In genomic region chr3:46447481-46448265, GRCm38 (mm10) we compare ENCODE assay signal across 8 mouse cellular contexts. TPM values are rescaled to one million over a fixed set of nuclear protein-coding genes. Genes with fewer than 3 reads are reported as not detected.
DNase-seq lines count a peak whose midpoint lies in the region; ATAC-seq and TF ChIP-seq lines count a peak whose summit lies in the region.

Pabpc4l (minus strand) TSS chr3:46448219.

- no peaks in the 10 kb centered on the region for H3K36me3 ChIP-seq in E14TG2a.4 (ENCODE audit: insufficient read depth, low read length)
- peaks cover 8% of the 10 kb centered on the region; the same call in 1 of the 2 replicates for H3K36me3 ChIP-seq in embryonic facial prominence, embryonic 15.5 days
- no peaks in the 10 kb centered on the region for H3K36me3 ChIP-seq in heart, embryonic 14.5 days (ENCODE audit: control insufficient read depth, insufficient read depth, low read length)
- H3K36me3 ChIP-seq in small intestine, adult 2 months (ENCODE audit: control insufficient read depth, insufficient read depth, low read length), result no peaks in the 10 kb centered on the region

- peak within 1 kb of the TSS; percentile 93 for H3K27ac ChIP-seq in embryonic facial prominence, embryonic 15.5 days (replicated peaks)
- peak within 1 kb of the TSS; percentile 46 to 65; a peak in 3 of 4 replicates for H3K27ac ChIP-seq in heart, embryonic 14.5 days (replicated peaks in 1 of 2; ENCODE audit: control insufficient read depth in 1 of 2, insufficient read depth in 1 of 2, low read depth in 2 of 2, low read length in 2 of 2)
- H3K27ac ChIP-seq in small intestine, adult 2 months (ENCODE audit: insufficient read depth, low read depth, low read length), result no peak within 1 kb of the TSS

- peak within 1 kb of the TSS; percentile 60 for H3K9ac ChIP-seq in embryonic facial prominence, embryonic 15.5 days
- H3K9ac ChIP-seq in heart, embryonic 14.5 days (ENCODE audit: low read length), result peak within 1 kb of the TSS; percentile 78

- DNase-seq in Muller cell, postnatal 12 days (ENCODE audit: inconsistent ontology term), result peak; percentile 73
- DNase-seq in kidney, postnatal 4 days, result peak; percentile 77 to 81
- peak; percentile 66 for DNase-seq in mesoderm, embryonic 11.5 days (ENCODE audit: low read depth, low spot score)
- DNase-seq in spleen, adult 12 weeks (ENCODE audit: low spot score), result no peak

- peak; percentile 93 for ATAC-seq in embryonic facial prominence, embryonic 15.5 days (ENCODE audit: insufficient number of reproducible peaks, low FRiP score, low TSS enrichment, low read depth)
- ATAC-seq in heart, embryonic 14.5 days (ENCODE audit: insufficient number of reproducible peaks, insufficient read depth, low FRiP score, low read depth), result peak; percentile 90

- no peak for TF ChIP-seq POLR2A in small intestine, adult 2 months (IDR thresholded peaks at IDR 0.05; ENCODE audit: low read depth, low read length)

- H3K4me2 ChIP-seq in embryonic facial prominence, embryonic 15.5 days (replicated peaks), result peak within 1 kb of the TSS; percentile 65
- H3K4me2 ChIP-seq in heart, embryonic 14.5 days (ENCODE audit: low read length), result peak within 1 kb of the TSS; percentile 77

- TF ChIP-seq CTCF in E14TG2a.4 (conservative IDR thresholded peaks at IDR 0.05; ENCODE audit: low read length), result no peak
- no peak for TF ChIP-seq CTCF in small intestine, adult 2 months (IDR thresholded peaks at IDR 0.05; ENCODE audit: extremely low read depth, insufficient read length, insufficient replicate concordance, low read depth, low read length)

- H3K27me3 ChIP-seq in E14TG2a.4 (ENCODE audit: insufficient read depth, low read length), result peaks cover 3% of the 10 kb centered on the region; the same call in 1 of the 2 replicates
- H3K27me3 ChIP-seq in embryonic facial prominence, embryonic 15.5 days, result no peaks in the 10 kb centered on the region
- no peaks in the 10 kb centered on the region for H3K27me3 ChIP-seq in heart, embryonic 14.5 days (ENCODE audit: control insufficient read depth, insufficient read depth, low read length)
- no peaks in the 10 kb centered on the region for H3K27me3 ChIP-seq in small intestine, adult 2 months (ENCODE audit: control insufficient read depth, insufficient read depth, low read length)

- H3K4me1 ChIP-seq in E14TG2a.4 (replicated peaks; ENCODE audit: low read depth, low read length), result peaks cover 5% of the 10 kb centered on the region; the same call in 1 of the 2 replicates
- H3K4me1 ChIP-seq in embryonic facial prominence, embryonic 15.5 days, result no peaks in the 10 kb centered on the region
- peaks cover 0 to 4% of the 10 kb centered on the region in 2 experiments; a peak in 1 of 4 replicates for H3K4me1 ChIP-seq in heart, embryonic 14.5 days (ENCODE audit: control insufficient read depth in 2 of 2, insufficient read depth in 2 of 2, low read length in 2 of 2)
- no peaks in the 10 kb centered on the region for H3K4me1 ChIP-seq in small intestine, adult 2 months (ENCODE audit: control insufficient read depth, insufficient read depth, insufficient read length, low read length)

- no peaks in the 10 kb centered on the region for H3K9me3 ChIP-seq in E14TG2a.4 (ENCODE audit: low read length)
- H3K9me3 ChIP-seq in embryonic facial prominence, embryonic 15.5 days (replicated peaks), result peaks cover 11% of the 10 kb centered on the region; the same call in 1 of the 2 replicates
- H3K9me3 ChIP-seq in heart, embryonic 14.5 days (ENCODE audit: control insufficient read depth, low read length), result 0 out of 2 replicates have a peak, but pooled peaks cover 3% of the 10 kb centered on the region

- 1% methylated on average over 37 of the region's 37 CpGs for WGBS in embryonic facial prominence, embryonic 15.5 days
- under 1% methylated on average over 35 of the region's 37 CpGs for WGBS in heart, embryonic 14.5 days
- 3% methylated on average over 37 of the region's 37 CpGs for WGBS in small intestine, adult 2 months

- peak within 1 kb of the TSS; percentile 81 for H3K4me3 ChIP-seq in E14TG2a.4 (replicated peaks; ENCODE audit: low read length)
- H3K4me3 ChIP-seq in embryonic facial prominence, embryonic 15.5 days (replicated peaks), result peak within 1 kb of the TSS; percentile 62
- H3K4me3 ChIP-seq in heart, embryonic 14.5 days (ENCODE audit: control insufficient read depth in 1 of 2, insufficient read depth in 1 of 2, low read depth in 1 of 2, low read length in 2 of 2), result peak within 1 kb of the TSS; percentile 55 to 74
- peak within 1 kb of the TSS; percentile 60 for H3K4me3 ChIP-seq in small intestine, adult 2 months (ENCODE audit: low read depth, low read length)

RNA-seq across cellular contexts. Expression of gene Pabpc4l, which starts in this region (rescaled TPM):
- 18.9 and 19.8 TPM in 2 replicates for polyA plus RNA-seq in embryonic facial prominence, embryonic 15.5 days (2015; fragmentation: Nextera tagmentation; extraction: Ambion mirVana)
- 11.1 and 11.8 TPM in 2 replicates for polyA plus RNA-seq in heart, embryonic 14.5 days (2014; fragmentation: Nextera tagmentation; extraction: Ambion mirVana)
- polyA plus RNA-seq in small intestine, adult 2 months (2012; rRNA removed), result not detected in 2 replicates

Comparison
In these comparisons a context has a peak if more than half of its experiments do, and no peak if none do; other contexts are left out.
1. RNA of gene Pabpc4l (polyA plus RNA-seq): 18.9 to 19.8 TPM in embryonic facial prominence, embryonic 15.5 days and 11.1 to 11.8 TPM in heart, embryonic 14.5 days; not detected in small intestine, adult 2 months; every median in the first group is over 10 times any median in the second.
2. Peak in every context shown above with its lines, with median percentiles within 50 percentile points of each other: H3K4me3 ChIP-seq.